Comparison of ENCODE assay signal across 8 mouse cellular contexts in genomic region chr17:6106361-6107014, GRCm38 (mm10). TPM values are rescaled to one million over a fixed set of nuclear protein-coding genes. Genes with fewer than 3 reads are reported as not detected.
A peak's percentile ranks its signal among the peaks of the same experiment; 100 is the strongest.
DNase-seq lines count a peak whose midpoint lies in the region; ATAC-seq lines count a peak whose summit lies in the region.

TSS of gene Tulp4 (plus strand) at chr17:6106437.

- H3K9me3 ChIP-seq in intestine, embryonic 16.5 days (ENCODE audit: control insufficient read depth, low read length) = no peaks in the 10 kb centered on the region

- intact Hi-C loops in left cerebral cortex, postnatal 25 days (cut with DNase I) = loop anchor here (5.0 to 10.0 kb wide), 2 partner anchors 76 to 108 kb away; no protein-coding TSS in a partner anchor

- peak; percentile 97 for ATAC-seq in intestine, embryonic 16.5 days

- H3K4me2 ChIP-seq in intestine, embryonic 16.5 days (ENCODE audit: low read depth, low read length) = peak within 1 kb of the TSS; percentile 80

- H3K27me3 ChIP-seq in intestine, embryonic 16.5 days (replicated peaks; ENCODE audit: control insufficient read depth, insufficient read depth, low read length) = no peaks in the 10 kb centered on the region

- peak within 1 kb of the TSS; percentile 93 for H3K4me3 ChIP-seq in intestine, embryonic 16.5 days (ENCODE audit: low read length)

- DNase-seq in adrenal gland, postnatal 10 days = peak; percentile 90
- peak; percentile 91 for DNase-seq in embryo, embryonic 9.5 days (ENCODE audit: extremely low spot score)
- DNase-seq in gonadal fat pad, adult 2 months (ENCODE audit: low read depth) = no peak
- peak; percentile 88 to 91 for DNase-seq in left cerebral cortex, postnatal 25 days (ENCODE audit: low spot score in 2 of 2)
- DNase-seq in mesoderm, embryonic 11.5 days (ENCODE audit: low read depth, low spot score) = peak; percentile 92
- peak; percentile 87 for DNase-seq in right cerebral cortex, postnatal 25 days
- DNase-seq in urinary bladder, postnatal 36 days (ENCODE audit: low spot score in 2 of 2) = peak; percentile 74 to 77

- no peaks in the 10 kb centered on the region; the same call in 1 of the 2 replicates for H3K36me3 ChIP-seq in intestine, embryonic 16.5 days (ENCODE audit: control insufficient read depth, insufficient read depth, low read length)

- WGBS in intestine, embryonic 16.5 days = under 1% methylated on average over 60 of the region's 76 CpGs

- peak within 1 kb of the TSS; percentile 94 for H3K9ac ChIP-seq in intestine, embryonic 16.5 days (ENCODE audit: low read depth, low read length)

- peaks cover 17% of the 10 kb centered on the region for H3K4me1 ChIP-seq in intestine, embryonic 16.5 days (ENCODE audit: control insufficient read depth, insufficient read depth, low read length)

- peak within 1 kb of the TSS; percentile 93 for H3K27ac ChIP-seq in intestine, embryonic 16.5 days (ENCODE audit: low read length)

RNA-seq across cellular contexts. Expression of gene Tulp4, which starts in this region (rescaled TPM):
- total RNA-seq in adrenal gland, postnatal 10 days (2021) = 10 to 100 TPM; 66.8 to 82.4 TPM
- polyA plus RNA-seq in gonadal fat pad, adult 2 months (2012; rRNA removed) = 45.0 and 50.2 TPM in 2 replicates
- 60.1 and 79.1 TPM in 2 replicates for polyA plus RNA-seq in intestine, embryonic 16.5 days (2015; fragmentation: Nextera tagmentation; extraction: Ambion mirVana)
- total RNA-seq in left cerebral cortex, postnatal 25 days (2021) = 100 to 1,000 TPM; 263 to 279 TPM
